Mouse (Mus musculus) cerebellum, postnatal 10 days (tissue): Measurements from ENCODE around the gene Cacna2d1.

Experiments used
- DNase-seq, 2 experiments: peaks; one replicate each; pipeline ENCODE4 v3.0.0; 2021; ENCODE audit warnings: mixed read lengths in 2 of 2

The Cacna2d1 gene

GRCm38 (mm10) chr5:15985228-15985858 is 50.9 kb downstream of the Cacna2d1 start:
- no peak for DNase-seq

GRCm38 (mm10) chr5:15985901-15986300 is 51.4 kb downstream of the Cacna2d1 start:
- peak; percentile 42 to 59 for DNase-seq

GRCm38 (mm10) chr5:15991428-15992139 is 57.1 kb downstream of the Cacna2d1 start:
- DNase-seq: no peak

- no peak for DNase-seq
Measured at GRCm38 (mm10) chr5:15993252-15993944, 58.9 kb downstream of the Cacna2d1 start.

- peak in 1 of 2 experiments; percentile 51 for DNase-seq
Measured at GRCm38 (mm10) chr5:15997190-15997589, 62.7 kb downstream of the Cacna2d1 start.

- peak; percentile 63 to 69 for DNase-seq
Measured at GRCm38 (mm10) chr5:15997769-15998168, 63.3 kb downstream of the Cacna2d1 start.

GRCm38 (mm10) chr5:16000917-16001316 is 66.4 kb downstream of the Cacna2d1 start:
- DNase-seq: no peak

- peak; percentile 48 to 55 for DNase-seq
Measured at GRCm38 (mm10) chr5:16002431-16003063, 68.1 kb downstream of the Cacna2d1 start.

- DNase-seq: peak; percentile 63 to 75
Measured at GRCm38 (mm10) chr5:16004305-16004704, 69.8 kb downstream of the Cacna2d1 start.

GRCm38 (mm10) chr5:16006964-16007363 is 72.5 kb downstream of the Cacna2d1 start:
- no peak for DNase-seq

- no peak for DNase-seq
Measured at GRCm38 (mm10) chr5:16013649-16014048, 79.2 kb downstream of the Cacna2d1 start.

GRCm38 (mm10) chr5:16014392-16014791 is 79.9 kb downstream of the Cacna2d1 start:
- no peak for DNase-seq

- peak; percentile 95 to 97 for DNase-seq
Measured at GRCm38 (mm10) chr5:16024626-16025417, 90.3 kb downstream of the Cacna2d1 start.

- no peak for DNase-seq
Measured at GRCm38 (mm10) chr5:16028881-16029280, 94.4 kb downstream of the Cacna2d1 start.

GRCm38 (mm10) chr5:16029481-16029880 is 95.0 kb downstream of the Cacna2d1 start:
- no peak for DNase-seq

GRCm38 (mm10) chr5:16033569-16033968 is 99.1 kb downstream of the Cacna2d1 start:
- DNase-seq: no peak

- no peak for DNase-seq
Measured at GRCm38 (mm10) chr5:16035259-16035658, 100.8 kb downstream of the Cacna2d1 start.

GRCm38 (mm10) chr5:16045147-16045878 is 110.8 kb downstream of the Cacna2d1 start:
- no peak for DNase-seq

GRCm38 (mm10) chr5:16047452-16048191 is 113.1 kb downstream of the Cacna2d1 start:
- DNase-seq: no peak

- peak in 1 of 2 experiments; percentile 18 for DNase-seq
Measured at GRCm38 (mm10) chr5:16056795-16057194, 122.3 kb downstream of the Cacna2d1 start.

- DNase-seq: no peak
Measured at GRCm38 (mm10) chr5:16062773-16063172, 128.3 kb downstream of the Cacna2d1 start.
